Mouse (Mus musculus): Measurements from ENCODE around the gene Smpd4.

GRCm38 (mm10) chr16:17665568-17665967, 46.4 kb downstream of the Smpd4 start:
- TF ChIP-seq CTCF (IDR thresholded peaks at IDR 0.05; ENCODE audit: low read depth) = no peak
- TF ChIP-seq EP300 (IDR thresholded peaks at IDR 0.05; ENCODE audit: low read depth) = no peak
